Comparison of ENCODE assay signal across 27 mouse cellular contexts in the genomic region with DNA sequence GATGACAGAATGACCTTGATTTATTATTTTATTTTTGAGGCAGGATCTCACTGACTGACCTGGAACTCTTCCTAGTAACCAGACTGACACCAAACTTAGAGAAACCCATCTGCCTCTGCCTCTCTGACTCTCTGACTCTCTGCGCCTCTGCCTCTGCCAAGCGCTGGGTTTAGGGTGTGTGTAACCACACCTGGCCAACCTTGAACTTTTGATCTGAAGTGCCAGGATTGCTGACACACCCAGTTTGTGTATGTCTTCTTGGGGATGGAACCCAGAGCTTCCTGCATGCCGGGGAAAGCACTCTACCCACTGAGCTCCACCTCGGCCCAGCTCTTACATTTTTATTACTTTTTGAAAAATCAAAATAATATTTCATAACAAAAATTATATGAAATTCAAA. TPM values are rescaled to one million over a fixed set of nuclear protein-coding genes. Genes with fewer than 3 reads are reported as not detected.
DNase-seq lines count a peak whose midpoint lies in the region; ATAC-seq lines count a peak whose summit lies in the region.
"Had no signal": no experiment of that assay in that cellular context is flagged by ENCODE, and none has a peak within 500 bp of the region (broad histone marks: within the 10 kb centered on the region; RNA-seq: fewer than 3 reads in every experiment).

No protein-coding gene starts in this region.

- H3K27ac ChIP-seq in intestine, embryonic 16.5 days (ENCODE audit: low read length), result no peak overlapping the region
- H3K27ac ChIP-seq: embryonic facial prominence, embryonic 13.5 days; embryonic facial prominence, embryonic 15.5 days; forebrain, embryonic 10.5 days; forebrain, embryonic 12.5 days had no signal

- no peak overlapping the region for H3K4me2 ChIP-seq in intestine, embryonic 16.5 days (ENCODE audit: low read depth, low read length)
- H3K4me2 ChIP-seq: embryonic facial prominence, embryonic 13.5 days; embryonic facial prominence, embryonic 15.5 days; forebrain, embryonic 12.5 days had no signal

- H3K4me1 ChIP-seq in intestine, embryonic 16.5 days (ENCODE audit: control insufficient read depth, insufficient read depth, low read length), result peaks cover 17% of the 10 kb centered on the region

- no peaks in the 10 kb centered on the region for H3K27me3 ChIP-seq in intestine, embryonic 16.5 days (replicated peaks; ENCODE audit: control insufficient read depth, insufficient read depth, low read length)
- H3K27me3 ChIP-seq: CH12.LX; embryonic facial prominence, embryonic 13.5 days; embryonic facial prominence, embryonic 15.5 days; forebrain, embryonic 12.5 days had no signal

- H3K9ac ChIP-seq in intestine, embryonic 16.5 days (ENCODE audit: low read depth, low read length), result no peak overlapping the region
- H3K9ac ChIP-seq: embryonic facial prominence, embryonic 13.5 days; embryonic facial prominence, embryonic 15.5 days; forebrain, embryonic 12.5 days had no signal

- WGBS in intestine, embryonic 16.5 days, result 71% methylated on average over 4 of the region's 4 CpGs
- 34% methylated on average over 4 of the region's 4 CpGs for WGBS in large intestine, adult 2 months

- DNase-seq in ES-CJ7 (ENCODE audit: low read depth, low spot score), result peak; percentile 41
- peak; percentile 47 for DNase-seq in ZHBTc4 (ENCODE audit: low read depth, low spot score)
- peak; percentile 75 for DNase-seq in large intestine, adult 2 months (ENCODE audit: low read depth, low spot score)
- no peak for DNase-seq in thymus, postnatal 4 days
- DNase-seq in urinary bladder, postnatal 10 days (ENCODE audit: low spot score), result no peak
- DNase-seq in urinary bladder, adult 2 months (ENCODE audit: low spot score), result no peak
- no peak for DNase-seq in adrenal gland, adult (ENCODE audit: inconsistent age in 2 of 2, low spot score in 1 of 2)
- DNase-seq: adrenal gland, adult 8-10 months; adrenal gland, postnatal 14 days; adrenal gland, postnatal 36 days; B cell, adult 2 months; cerebellum, adult 11-12 months; cerebellum, adult 2 months; cerebellum, adult 9-10 months; cerebellum, postnatal 10 days; cerebellum, postnatal 25 days; embryo, embryonic 11 days had no signal

- no peaks in the 10 kb centered on the region for H3K9me3 ChIP-seq in intestine, embryonic 16.5 days (ENCODE audit: control insufficient read depth, low read length)
- H3K9me3 ChIP-seq: embryonic facial prominence, embryonic 13.5 days; embryonic facial prominence, embryonic 15.5 days; forebrain, embryonic 10.5 days; forebrain, embryonic 12.5 days had no signal

- H3K4me3 ChIP-seq in intestine, embryonic 16.5 days (ENCODE audit: low read length), result no peak overlapping the region
- H3K4me3 ChIP-seq: embryonic facial prominence, embryonic 13.5 days; embryonic facial prominence, embryonic 15.5 days; erythroblast, embryonic 14.5 days; forebrain, embryonic 10.5 days; forebrain, embryonic 12.5 days had no signal

- peak; percentile 49 for ATAC-seq in intestine, embryonic 16.5 days
- ATAC-seq: CD4-positive, CD25-positive, alpha-beta regulatory T cell, adult 4 months; forebrain, embryonic 14.5 days; forebrain, embryonic 16.5 days had no signal

- H3K36me3 ChIP-seq in intestine, embryonic 16.5 days (ENCODE audit: control insufficient read depth, insufficient read depth, low read length), result no peaks in the 10 kb centered on the region

RNA-seq across cellular contexts. Expression of a gene that starts 16.9 kb away (rescaled TPM):
- polyA plus RNA-seq in intestine, embryonic 16.5 days (2015; fragmentation: Nextera tagmentation; extraction: Ambion mirVana), result 8.5 and 11.1 TPM in 2 replicates
- polyA plus RNA-seq in large intestine, adult 2 months (2012; rRNA removed), result 8.9 and 15.4 TPM in 2 replicates
- 9.0 and 10.1 TPM in 2 replicates for polyA plus RNA-seq in urinary bladder, adult 2 months (2012; rRNA removed)

RNA-seq across cellular contexts. Expression of a gene that starts 31.6 kb away (rescaled TPM):
- polyA plus RNA-seq in intestine, embryonic 16.5 days (2015; fragmentation: Nextera tagmentation; extraction: Ambion mirVana), result 27.3 and 29.5 TPM in 2 replicates
- 41.9 and 52.3 TPM in 2 replicates for polyA plus RNA-seq in large intestine, adult 2 months (2012; rRNA removed)
- polyA plus RNA-seq in urinary bladder, adult 2 months (2012; rRNA removed), result 32.5 and 47.3 TPM in 2 replicates

RNA-seq across cellular contexts. Expression of a gene that starts 32.2 kb away (rescaled TPM):
- polyA plus RNA-seq in intestine, embryonic 16.5 days (2015; fragmentation: Nextera tagmentation; extraction: Ambion mirVana), result 35.3 and 35.8 TPM in 2 replicates
- polyA plus RNA-seq in large intestine, adult 2 months (2012; rRNA removed), result 24.5 TPM in 2 replicates
- polyA plus RNA-seq in urinary bladder, adult 2 months (2012; rRNA removed), result 32.4 and 37.5 TPM in 2 replicates

RNA-seq across cellular contexts. Expression of a gene that starts 43.1 kb away (rescaled TPM):
- polyA plus RNA-seq in intestine, embryonic 16.5 days (2015; fragmentation: Nextera tagmentation; extraction: Ambion mirVana), result 0.36 and 0.44 TPM in 2 replicates
- 0.32 and 0.38 TPM in 2 replicates for polyA plus RNA-seq in large intestine, adult 2 months (2012; rRNA removed)
- polyA plus RNA-seq in urinary bladder, adult 2 months (2012; rRNA removed), result 0.65 and 0.76 TPM in 2 replicates
- polyA plus RNA-seq: erythroblast, embryonic 14.5 days had no signal

Comparison
In these comparisons a context has a peak if more than half of its experiments do, and no peak if none do; other contexts are left out.
1. DNase-seq: peak in ES-CJ7 (single experiment), ZHBTc4 (single experiment) and large intestine, adult 2 months (single experiment); none in thymus, postnatal 4 days (single experiment), urinary bladder, postnatal 10 days (single experiment), urinary bladder, adult 2 months (single experiment) and adrenal gland, adult (0 of 2).